Mouse (Mus musculus) myocyte (in vitro differentiated cells): ENCODE measurements around the gene Fhit. TPM values are rescaled to one million over a fixed set of nuclear protein-coding genes. Genes with fewer than 3 reads are reported as not detected.

Source experiments
- H3K27me3 ChIP-seq: one replicate; pipeline ENCODE4 v1.6.1; 2011; ENCODE audit not compliant: control insufficient read depth, insufficient read depth, insufficient read length
- H3K36me3 ChIP-seq: one replicate; pipeline ENCODE4 v1.6.1; 2011; ENCODE audit not compliant: control insufficient read depth, insufficient read depth
- H3K4me2 ChIP-seq: one replicate; pipeline ENCODE4 v1.6.1; 2011; ENCODE audit warnings: low read depth, control low read depth
- H3K4me3 ChIP-seq: one replicate; pipeline ENCODE4 v1.5.1; 2011; ENCODE audit warnings: mild to moderate bottlenecking, control low read depth, moderate library complexity
- H3K79me2 ChIP-seq: one replicate; pipeline ENCODE4 v1.6.1; 2011; ENCODE audit not compliant: control insufficient read depth, insufficient read depth
- H3ac ChIP-seq: one replicate; pipeline ENCODE4 v1.6.1; 2011; ENCODE audit not compliant: control insufficient read depth, insufficient read length
- CEBPB ChIP-seq: IDR thresholded peaks from 2 replicates; pipeline ENCODE4 v1.6.1; 2011; ENCODE audit warnings: mild to moderate bottlenecking, moderate library complexity; ENCODE audit not compliant: poor library complexity, insufficient read depth, severe bottlenecking
- E2F4 ChIP-seq: IDR thresholded peaks from one replicate; pipeline ENCODE4 v1.6.1; 2011; ENCODE audit warnings: mild to moderate bottlenecking, control low read depth, moderate library complexity; ENCODE audit not compliant: insufficient read depth
- MAX ChIP-seq: IDR thresholded peaks from one replicate; pipeline ENCODE4 v1.6.1; 2011; ENCODE audit warnings: low read depth, mild to moderate bottlenecking, control low read depth
- MYOD1 ChIP-seq, 3 experiments: IDR thresholded peaks; one replicate each; pipeline ENCODE4 v1.6.1; 2011; ENCODE audit warnings: control low read depth in 2 of 3, low read depth in 2 of 3, mild to moderate bottlenecking in 2 of 3, moderate library complexity in 1 of 3; ENCODE audit not compliant: insufficient read length in 2 of 3, control insufficient read depth in 1 of 3
- MYOG ChIP-seq, 3 experiments: IDR thresholded peaks; one replicate each; pipeline ENCODE4 v1.6.1; 2011; ENCODE audit warnings: control low read depth in 2 of 3, low read depth in 2 of 3, mild to moderate bottlenecking in 2 of 3; ENCODE audit not compliant: insufficient read length in 2 of 3, control insufficient read depth in 1 of 3, insufficient read depth in 1 of 3
- POLR2A ChIP-seq: IDR thresholded peaks from one replicate; pipeline ENCODE4 v1.6.1; 2011; ENCODE audit warnings: low read depth, mild to moderate bottlenecking, control low read depth, moderate library complexity; ENCODE audit not compliant: insufficient read length
- POLR2AphosphoS2 ChIP-seq: IDR thresholded peaks from one replicate; pipeline ENCODE4 v1.6.1; 2011; ENCODE audit warnings: low read depth, control low read depth; ENCODE audit not compliant: insufficient read length
- REST ChIP-seq: IDR thresholded peaks from one replicate; pipeline ENCODE4 v1.6.1; 2011; ENCODE audit warnings: mild to moderate bottlenecking, control low read depth, moderate library complexity; ENCODE audit not compliant: insufficient read depth, insufficient read length
- SRF ChIP-seq: IDR thresholded peaks from one replicate; pipeline ENCODE4 v1.6.1; 2011; ENCODE audit warnings: low read depth; ENCODE audit not compliant: control insufficient read depth, insufficient read length
- TCF12 ChIP-seq: IDR thresholded peaks from one replicate; pipeline ENCODE4 v1.6.1; 2011; ENCODE audit warnings: mild to moderate bottlenecking, control low read depth; ENCODE audit not compliant: poor library complexity, insufficient read depth, severe bottlenecking
- TCF3 ChIP-seq: IDR thresholded peaks from one replicate; pipeline ENCODE4 v1.6.1; 2011; ENCODE audit warnings: low read depth, control low read depth; ENCODE audit not compliant: insufficient read length
- USF1 ChIP-seq: IDR thresholded peaks from one replicate; pipeline ENCODE4 v1.6.1; 2011; ENCODE audit warnings: low read depth, mild to moderate bottlenecking, control low read depth, moderate library complexity
- polyA plus RNA-seq: library from polyadenylated mRNA; unstranded; fragments of >200 nt; fragmentation: generic; extraction: Trizol; gene quantifications from one replicate; pipeline ENCODE4 v1.2.1, GENCODE M21; 2012; ENCODE audit warnings: missing spikeins

The Fhit gene
- polyA plus RNA-seq, 1 experiment = not detected

GRCm38 (mm10) chr14:9644216-9645166, 1517.3 kb downstream of the Fhit start:
- no peak for TF ChIP-seq USF1
- TF ChIP-seq E2F4 = no peak
- no peak for TF ChIP-seq REST
- TF ChIP-seq POLR2A = no peak
- TF ChIP-seq POLR2AphosphoS2 = no peak
- TF ChIP-seq CEBPB = no peak
- TF ChIP-seq MYOG (IDR thresholded peaks at IDR 0.05; ENCODE audit: control insufficient read depth in 1 of 3, insufficient read depth in 1 of 3, insufficient read length in 2 of 3, low read depth in 2 of 3) = no peak
- no peak for TF ChIP-seq TCF3
- TF ChIP-seq TCF12 = no peak
- TF ChIP-seq SRF = no peak
- no peak for TF ChIP-seq MAX
- TF ChIP-seq MYOD1 (IDR thresholded peaks at IDR 0.05; ENCODE audit: control insufficient read depth in 1 of 3, insufficient read length in 2 of 3, low read depth in 2 of 3) = no peak
- H3K79me2 ChIP-seq = no peaks in the 10 kb centered on the region
- H3ac ChIP-seq = no peak overlapping the region
- no peak overlapping the region for H3K4me3 ChIP-seq
- no peaks in the 10 kb centered on the region for H3K27me3 ChIP-seq
- no peak overlapping the region for H3K4me2 ChIP-seq
- no peaks in the 10 kb centered on the region for H3K36me3 ChIP-seq

DNA sequence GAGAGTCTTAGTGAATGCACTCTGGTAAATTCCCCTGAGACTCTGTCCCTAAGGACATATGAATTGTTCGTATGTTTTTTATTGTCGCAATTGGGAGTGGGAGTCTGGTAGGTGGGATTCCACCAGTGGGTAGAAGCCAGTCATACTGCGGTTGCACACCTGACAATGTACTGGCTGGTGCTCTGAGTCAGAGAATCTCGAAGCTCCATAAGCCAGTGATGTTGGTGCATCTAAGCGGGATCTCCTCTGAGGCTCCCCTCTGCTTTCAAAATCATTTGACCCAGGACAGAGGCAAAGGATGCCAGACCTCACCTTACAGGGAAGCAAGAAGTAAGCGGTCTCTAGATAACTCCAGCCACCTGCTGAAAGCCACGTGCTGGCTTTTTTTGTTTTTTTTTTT, 1518.1 kb downstream of the Fhit start:
- no peak for TF ChIP-seq E2F4
- TF ChIP-seq REST = no peak
- TF ChIP-seq TCF3 = no peak
- no peak for TF ChIP-seq POLR2AphosphoS2
- no peak for TF ChIP-seq MAX
- TF ChIP-seq TCF12 = no peak
- TF ChIP-seq SRF = no peak
- TF ChIP-seq MYOD1 (IDR thresholded peaks at IDR 0.05; ENCODE audit: control insufficient read depth in 1 of 3, insufficient read length in 2 of 3, low read depth in 2 of 3) = no peak
- no peak for TF ChIP-seq USF1
- no peak for TF ChIP-seq CEBPB
- no peak for TF ChIP-seq POLR2A
- TF ChIP-seq MYOG (IDR thresholded peaks at IDR 0.05; ENCODE audit: control insufficient read depth in 1 of 3, insufficient read depth in 1 of 3, insufficient read length in 2 of 3, low read depth in 2 of 3) = no peak
- H3ac ChIP-seq = no peak overlapping the region
- no peak overlapping the region for H3K4me2 ChIP-seq
- no peaks in the 10 kb centered on the region for H3K79me2 ChIP-seq
- no peaks in the 10 kb centered on the region for H3K36me3 ChIP-seq
- no peak overlapping the region for H3K4me3 ChIP-seq
- no peaks in the 10 kb centered on the region for H3K27me3 ChIP-seq

- no peak overlapping the region for H3ac ChIP-seq
- no peak for TF ChIP-seq USF1
- TF ChIP-seq MAX = no peak
- no peak for TF ChIP-seq POLR2AphosphoS2
- no peak for TF ChIP-seq REST
- TF ChIP-seq E2F4 = no peak
- no peak for TF ChIP-seq MYOG (IDR thresholded peaks at IDR 0.05; ENCODE audit: control insufficient read depth in 1 of 3, insufficient read depth in 1 of 3, insufficient read length in 2 of 3, low read depth in 2 of 3)
- TF ChIP-seq SRF = no peak
- no peak for TF ChIP-seq TCF12
- TF ChIP-seq TCF3 = no peak
- TF ChIP-seq POLR2A = no peak
- no peak for TF ChIP-seq MYOD1 (IDR thresholded peaks at IDR 0.05; ENCODE audit: control insufficient read depth in 1 of 3, insufficient read length in 2 of 3, low read depth in 2 of 3)
- no peak for TF ChIP-seq CEBPB
- H3K4me2 ChIP-seq = no peak overlapping the region
- H3K4me3 ChIP-seq = no peak overlapping the region
- H3K27me3 ChIP-seq = no peaks in the 10 kb centered on the region
- H3K36me3 ChIP-seq = no peaks in the 10 kb centered on the region
- no peaks in the 10 kb centered on the region for H3K79me2 ChIP-seq
These were observed 1519.2 kb downstream of the Fhit start for GRCm38 (mm10) chr14:9642628-9643027.

- no peak overlapping the region for H3K4me3 ChIP-seq
- H3K27me3 ChIP-seq = no peaks in the 10 kb centered on the region
- no peaks in the 10 kb centered on the region for H3K79me2 ChIP-seq
- H3K4me2 ChIP-seq = no peak overlapping the region
- TF ChIP-seq CEBPB (no peak), USF1 (no peak), SRF (no peak), POLR2AphosphoS2 (no peak), POLR2A (no peak), MAX (no peak), REST (no peak), MYOD1 (IDR thresholded peaks at IDR 0.05; ENCODE audit: control insufficient read depth in 1 of 3, insufficient read length in 2 of 3, low read depth in 2 of 3) (no peak), E2F4 (no peak), TCF12 (no peak), MYOG (IDR thresholded peaks at IDR 0.05; ENCODE audit: control insufficient read depth in 1 of 3, insufficient read depth in 1 of 3, insufficient read length in 2 of 3, low read depth in 2 of 3) (no peak), TCF3 (no peak)
- no peak overlapping the region for H3ac ChIP-seq
- H3K36me3 ChIP-seq = no peaks in the 10 kb centered on the region
These were observed 1519.8 kb downstream of the Fhit start for GRCm38 (mm10) chr14:9642068-9642467.
